Mouse (Mus musculus): ENCODE results near the gene Capn10. TPM values are rescaled to one million over a fixed set of nuclear protein-coding genes. Genes with fewer than 3 reads are reported as not detected.

Capn10 gene
- total and polyA plus RNA-seq, 3 experiments, result 5.0 to 7.7 (median 5.6) TPM

DNA sequence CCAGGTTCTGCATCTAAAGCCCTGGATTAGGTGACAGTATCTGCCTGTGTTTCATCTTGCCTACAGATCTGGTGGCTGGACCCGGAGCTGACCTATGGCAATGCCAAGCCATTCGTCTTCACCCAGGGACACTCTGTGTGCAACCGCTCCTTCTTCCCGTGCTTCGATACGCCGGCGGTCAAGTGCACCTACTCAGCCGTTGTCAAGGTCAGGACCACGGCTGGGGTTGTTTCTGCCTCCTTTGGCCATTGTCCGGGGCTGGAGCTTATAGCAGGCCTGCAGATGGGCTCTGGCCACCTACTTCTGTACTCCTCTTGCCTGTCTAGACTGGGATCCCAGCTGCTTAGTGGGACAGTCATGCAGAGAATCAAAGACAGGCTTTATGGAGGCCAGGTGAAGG lies 19.2 kb upstream of the Capn10 start:
- intact Hi-C loops (cut with DNase I), result no loop called here
- no peak for TF ChIP-seq POLR2A (IDR thresholded peaks at IDR 0.05; ENCODE audit: insufficient read depth, low read depth, low read length)
- TF ChIP-seq CTCF (IDR thresholded peaks at IDR 0.05), result no peak
- no peak for TF ChIP-seq EP300 (IDR thresholded peaks at IDR 0.05; ENCODE audit: insufficient read depth, low read depth, low read length)

DNA sequence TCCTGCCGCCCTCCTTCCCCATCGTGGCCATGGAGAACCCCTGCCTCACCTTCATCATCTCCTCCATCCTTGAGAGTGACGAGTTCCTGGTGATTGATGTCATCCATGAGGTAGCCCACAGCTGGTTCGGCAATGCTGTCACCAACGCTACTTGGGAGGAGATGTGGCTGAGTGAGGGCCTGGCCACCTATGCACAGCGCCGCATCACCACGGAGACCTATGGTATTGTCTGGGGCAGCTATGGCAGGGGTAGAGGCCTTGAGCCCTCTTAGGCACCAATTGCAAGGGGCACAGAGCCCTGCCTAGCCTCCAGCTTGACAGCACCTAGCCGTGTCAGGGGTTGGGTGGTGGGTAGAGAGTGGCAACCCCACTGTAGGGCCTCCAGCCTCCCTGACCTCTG lies 17.5 kb upstream of the Capn10 start:
- H3K4me1 ChIP-seq (ENCODE audit: control insufficient read depth, insufficient read depth, low read length), result peaks cover 6% of the 10 kb centered on the region
- DNase-seq, result no peak
- no peaks in the 10 kb centered on the region for H3K36me3 ChIP-seq (ENCODE audit: control insufficient read depth, insufficient read depth, low read length)
- no peak overlapping the region for H3K9ac ChIP-seq (ENCODE audit: low read depth, low read length)
- WGBS, result 88% methylated on average over 9 of the region's 9 CpGs
- no peak overlapping the region for H3K27ac ChIP-seq
- H3K79me2 ChIP-seq (replicated peaks; ENCODE audit: control insufficient read depth, insufficient read depth, low read length), result no peaks in the 10 kb centered on the region
- intact Hi-C loops (cut with DNase I), result no loop called here
- H3K4me3 ChIP-seq, result no peak overlapping the region
- no peaks in the 10 kb centered on the region for H3K27me3 ChIP-seq (ENCODE audit: control insufficient read depth, insufficient read depth, low read length)
- TF ChIP-seq POLR2A (IDR thresholded peaks at IDR 0.05; ENCODE audit: insufficient read depth, low read depth, low read length), result no peak
- TF ChIP-seq CTCF (IDR thresholded peaks at IDR 0.05), result no peak
- TF ChIP-seq EP300 (IDR thresholded peaks at IDR 0.05; ENCODE audit: insufficient read depth, low read depth, low read length), result no peak

More for the DNA sequence above, 19.2 kb upstream of the Capn10 start:
- Histone ChIP-seq H3K27ac (no peak overlapping the region), H3K4me1 (ENCODE audit: control insufficient read depth, insufficient read depth, low read length) (peaks cover 8% of the 10 kb centered on the region), H3K79me2 (replicated peaks; ENCODE audit: control insufficient read depth, insufficient read depth, low read length) (no peaks in the 10 kb centered on the region), H3K9ac (ENCODE audit: low read depth, low read length) (no peak overlapping the region), H3K4me3 (no peak overlapping the region), H3K36me3 (ENCODE audit: control insufficient read depth, insufficient read depth, low read length) (no peaks in the 10 kb centered on the region), H3K27me3 (ENCODE audit: control insufficient read depth, insufficient read depth, low read length) (no peaks in the 10 kb centered on the region)
- no peak for DNase-seq
- WGBS, result 92% methylated on average over 11 of the region's 11 CpGs

- TF ChIP-seq POLR2A (IDR thresholded peaks at IDR 0.05; ENCODE audit: insufficient read depth, low read depth, low read length) (no peak), EP300 (IDR thresholded peaks at IDR 0.05; ENCODE audit: insufficient read depth, low read depth, low read length) (no peak), CTCF (IDR thresholded peaks at IDR 0.05) (no peak)
- Histone ChIP-seq H3K27ac (no peak overlapping the region), H3K4me3 (no peak overlapping the region), H3K9ac (ENCODE audit: low read depth, low read length) (no peak overlapping the region), H3K27me3 (ENCODE audit: control insufficient read depth, insufficient read depth, low read length) (no peaks in the 10 kb centered on the region), H3K79me2 (replicated peaks; ENCODE audit: control insufficient read depth, insufficient read depth, low read length) (no peaks in the 10 kb centered on the region), H3K36me3 (ENCODE audit: control insufficient read depth, insufficient read depth, low read length) (no peaks in the 10 kb centered on the region), H3K4me1 (ENCODE audit: control insufficient read depth, insufficient read depth, low read length) (no peaks in the 10 kb centered on the region; the same call in 1 of the 2 replicates)
- intact Hi-C loops (cut with DNase I), result no loop called here
- no peak for DNase-seq
- 96% methylated on average over 11 of the region's 11 CpGs for WGBS
Observed at GRCm38 (mm10) chr1:92919151-92919550, 15.0 kb upstream of the Capn10 start.

DNA sequence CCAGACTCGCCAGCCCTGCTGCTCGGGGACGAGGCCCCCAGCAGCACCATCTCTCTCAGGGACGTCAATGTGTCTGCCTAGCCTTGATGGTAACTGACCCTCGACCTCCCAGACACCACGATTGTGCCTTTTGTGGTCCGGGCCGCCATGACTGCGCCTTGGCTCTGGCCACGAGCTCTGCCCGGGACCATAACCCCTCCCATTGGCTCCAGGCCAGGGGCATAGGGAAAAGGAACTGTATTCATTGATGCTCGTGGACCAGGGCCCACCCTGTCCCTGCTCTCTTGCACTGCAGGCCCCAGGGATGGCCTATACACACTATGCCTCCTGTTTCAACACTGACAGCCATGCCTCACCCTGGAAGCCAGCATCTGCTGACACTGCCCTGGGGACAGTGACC lies 14.4 kb upstream of the Capn10 start:
- intact Hi-C loops (cut with DNase I), result no loop called here
- H3K9ac ChIP-seq (ENCODE audit: low read depth, low read length), result no peak overlapping the region
- TF ChIP-seq EP300 (IDR thresholded peaks at IDR 0.05; ENCODE audit: insufficient read depth, low read depth, low read length) (no peak), POLR2A (IDR thresholded peaks at IDR 0.05; ENCODE audit: insufficient read depth, low read depth, low read length) (no peak)
- 70% methylated on average over 12 of the region's 12 CpGs for WGBS
- H3K27ac ChIP-seq, result no peak overlapping the region
- H3K27me3 ChIP-seq (ENCODE audit: control insufficient read depth, insufficient read depth, low read length), result no peaks in the 10 kb centered on the region
- no peaks in the 10 kb centered on the region for H3K79me2 ChIP-seq (replicated peaks; ENCODE audit: control insufficient read depth, insufficient read depth, low read length)
- H3K4me3 ChIP-seq, result no peak overlapping the region
- no peak for DNase-seq
- no peaks in the 10 kb centered on the region; the same call in 1 of the 2 replicates for H3K4me1 ChIP-seq (ENCODE audit: control insufficient read depth, insufficient read depth, low read length)
- H3K36me3 ChIP-seq (ENCODE audit: control insufficient read depth, insufficient read depth, low read length), result no peaks in the 10 kb centered on the region

- 69% methylated on average over 7 of the region's 7 CpGs for WGBS
- intact Hi-C loops (cut with DNase I), result no loop called here
- DNase-seq, result no peak
Observed at GRCm38 (mm10) chr1:92920474-92921200, 13.5 kb upstream of the Capn10 start.

DNA sequence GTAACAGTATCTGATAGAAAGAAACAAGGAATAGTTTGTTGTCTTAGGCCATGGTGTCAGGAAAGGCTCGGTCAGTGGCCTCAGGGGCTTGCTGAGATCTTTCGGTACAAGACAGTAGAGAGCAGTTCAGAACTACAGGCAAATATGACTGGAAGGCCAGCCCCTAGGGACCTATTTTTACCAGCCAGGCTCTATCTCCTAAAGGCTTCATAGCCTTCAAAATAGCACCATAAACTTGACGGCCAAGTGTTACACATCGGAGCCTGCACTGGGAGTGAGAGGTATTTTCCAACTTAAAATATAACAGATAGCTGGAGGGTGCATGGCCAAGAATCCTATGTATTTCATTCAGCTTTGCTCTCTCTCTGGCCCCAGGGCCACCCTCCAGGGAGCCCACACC lies 12.7 kb upstream of the Capn10 start:
- no peak for TF ChIP-seq EP300 (IDR thresholded peaks at IDR 0.05; ENCODE audit: insufficient read depth, low read depth, low read length)

More at GRCm38 (mm10) chr1:92920474-92921200, 13.5 kb upstream of the Capn10 start:
- Histone ChIP-seq H3K4me1 (ENCODE audit: control insufficient read depth, insufficient read depth, low read length) (no peaks in the 10 kb centered on the region; the same call in 1 of the 2 replicates), H3K79me2 (replicated peaks; ENCODE audit: control insufficient read depth, insufficient read depth, low read length) (no peaks in the 10 kb centered on the region), H3K9ac (ENCODE audit: low read depth, low read length) (no peak overlapping the region), H3K4me3 (no peak overlapping the region), H3K27me3 (ENCODE audit: control insufficient read depth, insufficient read depth, low read length) (no peaks in the 10 kb centered on the region), H3K27ac (no peak overlapping the region), H3K36me3 (ENCODE audit: control insufficient read depth, insufficient read depth, low read length) (no peaks in the 10 kb centered on the region)
- TF ChIP-seq CTCF (IDR thresholded peaks at IDR 0.05) (no peak), POLR2A (IDR thresholded peaks at IDR 0.05; ENCODE audit: insufficient read depth, low read depth, low read length) (no peak), EP300 (IDR thresholded peaks at IDR 0.05; ENCODE audit: insufficient read depth, low read depth, low read length) (no peak)

More for the DNA sequence above, 12.7 kb upstream of the Capn10 start:
- H3K27ac ChIP-seq, result no peak overlapping the region; the same call in 1 of the 2 replicates
- 43% methylated on average over 4 of the region's 4 CpGs for WGBS
- no peaks in the 10 kb centered on the region for H3K79me2 ChIP-seq (replicated peaks; ENCODE audit: control insufficient read depth, insufficient read depth, low read length)
- no peak overlapping the region for H3K4me3 ChIP-seq
- H3K36me3 ChIP-seq (ENCODE audit: control insufficient read depth, insufficient read depth, low read length), result no peaks in the 10 kb centered on the region
- no peak for DNase-seq
- H3K4me1 ChIP-seq (ENCODE audit: control insufficient read depth, insufficient read depth, low read length), result no peaks in the 10 kb centered on the region; the same call in 1 of the 2 replicates
- H3K27me3 ChIP-seq (ENCODE audit: control insufficient read depth, insufficient read depth, low read length), result no peaks in the 10 kb centered on the region
- H3K9ac ChIP-seq (ENCODE audit: low read depth, low read length), result no peak overlapping the region
- intact Hi-C loops (cut with DNase I), result no loop called here
